Mouse (Mus musculus) liver (tissue): ENCODE results near the gene Wdr27.
A peak's percentile ranks its signal among the peaks of the same experiment; 100 is the strongest.
"Not testable (repeated sequence)": the region's sequence is repeated elsewhere in the genome, so short reads cannot be mapped to it uniquely, and the experiment has no call there.

Source experiments
- DNase-seq: peaks from one replicate; pipeline ENCODE4 v3.0.0-alpha.2; 2020; ENCODE audit warnings: mixed read lengths

Wdr27 gene

GRCm38 (mm10) chr17:14943009-14943728, at the start of gene Wdr27, which contains the start of gene 1600012H06Rik:
Wdr27 (minus strand) TSS chr17:14943158.
1600012H06Rik (plus strand) TSS chr17:14943184.
- peak; percentile 97 for DNase-seq

- DNase-seq = not testable (repeated sequence)
Measured at GRCm38 (mm10) chr17:14992522-14993138, 49.7 kb upstream of the Wdr27 start.

GRCm38 (mm10) chr17:14990116-14990702, 47.3 kb upstream of the Wdr27 start:
- DNase-seq = not testable (repeated sequence)

- not testable (repeated sequence) for DNase-seq
Measured at GRCm38 (mm10) chr17:14978362-14979038, 35.5 kb upstream of the Wdr27 start, which contains the start of the genes 9030025P20Rik and Gm3417. 9030025P20Rik (plus strand) TSS chr17:14978468. Gm3417 (minus strand) TSS chr17:14978790.

- DNase-seq = not testable (repeated sequence)
Measured at GRCm38 (mm10) chr17:14977718-14978361, 34.9 kb upstream of the Wdr27 start.

GRCm38 (mm10) chr17:14968373-14968913, 25.5 kb upstream of the Wdr27 start:
- not testable (repeated sequence) for DNase-seq

- DNase-seq = not testable (repeated sequence)
Measured at GRCm38 (mm10) chr17:14961557-14962154, 18.7 kb upstream of the Wdr27 start.

- DNase-seq = peak; percentile 64
Measured at GRCm38 (mm10) chr17:14960951-14961556, 18.1 kb upstream of the Wdr27 start, which contains the start of gene Phf10. Phf10 (minus strand) TSS chr17:14961273.

GRCm38 (mm10) chr17:14960520-14960919, 17.6 kb upstream of the Wdr27 start:
- peak; percentile 48 for DNase-seq

- peak; percentile 59 for DNase-seq
Measured at GRCm38 (mm10) chr17:14959979-14960378, 17.0 kb upstream of the Wdr27 start.

GRCm38 (mm10) chr17:14958686-14959327, 15.8 kb upstream of the Wdr27 start:
- DNase-seq = peak; percentile 23

- DNase-seq = peak; percentile 34
Measured at GRCm38 (mm10) chr17:14953452-14953851, 10.5 kb upstream of the Wdr27 start.

GRCm38 (mm10) chr17:14949161-14949827, 6.3 kb upstream of the Wdr27 start:
- DNase-seq = no peak

GRCm38 (mm10) chr17:14944551-14944950, 1.6 kb upstream of the Wdr27 start:
- DNase-seq = no peak

- no peak for DNase-seq
Measured at GRCm38 (mm10) chr17:14943729-14944059, 736 bp upstream of the Wdr27 start.

- not testable (repeated sequence) for DNase-seq
Measured at GRCm38 (mm10) chr17:14942181-14942580, 777 bp downstream of the Wdr27 start.

GRCm38 (mm10) chr17:14935841-14936605, 6.9 kb downstream of the Wdr27 start:
- DNase-seq = no peak

GRCm38 (mm10) chr17:14935280-14935679, 7.7 kb downstream of the Wdr27 start:
- DNase-seq = not testable (repeated sequence)

GRCm38 (mm10) chr17:14931469-14931868, 11.5 kb downstream of the Wdr27 start:
- no peak for DNase-seq
